Mouse (Mus musculus) neural tube, embryonic 14.5 days (tissue): ENCODE measurements around the gene Dnal1. TPM values are rescaled to one million over a fixed set of nuclear protein-coding genes. Genes with fewer than 3 reads are reported as not detected.

ENCODE experiments used
- ATAC-seq: fragments of 200-750 bp; cut with Nextera tagmentation; 2 replicates; pipeline ENCODE4 v1.8.0; 2017; ENCODE audit warnings: low read depth, mild to moderate bottlenecking, moderate TSS enrichment, moderate library complexity
- H3K27ac ChIP-seq: fragments of 300-500 bp; sonication (generic); 2 replicates; pipeline ENCODE4 v1.5.1; 2014; ENCODE audit warnings: low read depth, mild to moderate bottlenecking, control low read depth, low read length, moderate library complexity, mixed read lengths
- H3K27me3 ChIP-seq: fragments of 300-500 bp; sonication (generic); 2 replicates; pipeline ENCODE4 v1.6.1; 2014; ENCODE audit warnings: low read length; ENCODE audit not compliant: control insufficient read depth, insufficient read depth
- H3K36me3 ChIP-seq: fragments of 300-500 bp; sonication (generic); 2 replicates; pipeline ENCODE4 v1.6.1; 2014; ENCODE audit warnings: low read length, mixed read lengths; ENCODE audit not compliant: control insufficient read depth, insufficient read depth
- H3K4me1 ChIP-seq: fragments of 300-500 bp; sonication (generic); 2 replicates; pipeline ENCODE4 v1.6.1; 2014; ENCODE audit warnings: low read length; ENCODE audit not compliant: control insufficient read depth, insufficient read depth
- H3K4me2 ChIP-seq: fragments of 300-500 bp; sonication (generic); 2 replicates; pipeline ENCODE4 v1.6.1; 2014; ENCODE audit warnings: mild to moderate bottlenecking, low read depth, low read length, control low read depth
- H3K4me3 ChIP-seq: fragments of 300-500 bp; sonication (generic); 2 replicates; pipeline ENCODE4 v1.5.1; 2014; ENCODE audit warnings: low read depth, low read length, control low read depth, mixed read lengths
- H3K9ac ChIP-seq: fragments of 300-500 bp; sonication (generic); replicated peaks from 2 replicates; pipeline ENCODE4 v1.6.1; 2014; ENCODE audit warnings: low read depth, mild to moderate bottlenecking, control low read depth, low read length, mixed read lengths
- H3K9me3 ChIP-seq: fragments of 300-500 bp; sonication (generic); 2 replicates; pipeline ENCODE4 v1.6.1; 2016; ENCODE audit warnings: low read length; ENCODE audit not compliant: control insufficient read depth
- whole genome bisulfite sequencing: fragments of 180-500 bp; shearing (Covaris S2); extraction: QIAGEN DNeasy Blood & Tissue Kit; methylation state at CpG from one replicate; pipeline ENCODE4 v1.1.7; 2014; 5-methylcytosine and 5-hydroxymethylcytosine counted together
- polyA plus RNA-seq: library from polyadenylated mRNA; unstranded; fragments of >200 nt; fragmentation: Nextera tagmentation; extraction: Ambion mirVana; gene quantifications from 2 replicates; pipeline ENCODE4 v1.2.1, GENCODE M21; 2014

Dnal1 gene
- polyA plus RNA-seq, 1 experiment from 2014 or later = 6.9 TPM

DNA sequence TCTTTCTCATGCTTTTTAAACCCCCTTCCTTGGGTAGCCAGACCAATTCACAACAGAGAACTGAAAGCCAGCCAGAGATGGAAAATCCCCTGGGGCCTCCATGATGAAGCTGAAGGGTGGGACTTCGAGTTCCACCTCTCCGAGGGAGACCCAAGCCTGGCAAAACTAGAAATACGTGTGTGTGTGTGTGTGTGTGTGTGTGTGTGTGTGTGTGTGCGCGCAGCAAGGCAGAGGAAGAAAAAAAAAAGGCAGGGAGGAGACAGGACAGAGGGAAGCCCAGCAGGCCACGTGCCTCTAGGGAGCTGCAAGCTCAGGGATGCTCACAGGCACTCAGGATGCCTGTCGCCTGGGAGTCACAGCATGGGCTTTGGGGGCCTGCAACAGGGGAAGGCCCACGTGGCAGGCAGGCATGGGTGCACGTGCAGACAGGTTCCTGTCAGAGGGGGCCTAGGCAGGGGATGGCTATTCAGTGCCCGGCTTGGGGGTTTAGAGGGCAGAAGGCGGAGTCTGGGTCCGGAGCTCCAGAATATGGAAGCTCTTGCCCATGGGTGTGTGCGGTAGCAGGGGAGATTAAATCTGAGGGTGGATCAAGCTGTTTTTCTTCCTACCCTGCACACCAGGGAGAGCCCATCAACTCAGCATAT lies 62.1 kb downstream of the Dnal1 start:
- peak overlapping the region; percentile 60 for H3K9ac ChIP-seq
- peak overlapping the region; percentile 35; the same call in 1 of the 2 replicates for H3K4me3 ChIP-seq
- no peaks in the 10 kb centered on the region for H3K9me3 ChIP-seq
- H3K36me3 ChIP-seq = peaks cover 8% of the 10 kb centered on the region; the same call in 1 of the 2 replicates
- 7% methylated on average over 13 of the region's 13 CpGs for WGBS
- ATAC-seq = peak; percentile 26
- H3K4me1 ChIP-seq = peaks cover 40% of the 10 kb centered on the region
- H3K27ac ChIP-seq = peak overlapping the region; percentile 93
- no peaks in the 10 kb centered on the region for H3K27me3 ChIP-seq
- H3K4me2 ChIP-seq = peak overlapping the region; percentile 67

DNA sequence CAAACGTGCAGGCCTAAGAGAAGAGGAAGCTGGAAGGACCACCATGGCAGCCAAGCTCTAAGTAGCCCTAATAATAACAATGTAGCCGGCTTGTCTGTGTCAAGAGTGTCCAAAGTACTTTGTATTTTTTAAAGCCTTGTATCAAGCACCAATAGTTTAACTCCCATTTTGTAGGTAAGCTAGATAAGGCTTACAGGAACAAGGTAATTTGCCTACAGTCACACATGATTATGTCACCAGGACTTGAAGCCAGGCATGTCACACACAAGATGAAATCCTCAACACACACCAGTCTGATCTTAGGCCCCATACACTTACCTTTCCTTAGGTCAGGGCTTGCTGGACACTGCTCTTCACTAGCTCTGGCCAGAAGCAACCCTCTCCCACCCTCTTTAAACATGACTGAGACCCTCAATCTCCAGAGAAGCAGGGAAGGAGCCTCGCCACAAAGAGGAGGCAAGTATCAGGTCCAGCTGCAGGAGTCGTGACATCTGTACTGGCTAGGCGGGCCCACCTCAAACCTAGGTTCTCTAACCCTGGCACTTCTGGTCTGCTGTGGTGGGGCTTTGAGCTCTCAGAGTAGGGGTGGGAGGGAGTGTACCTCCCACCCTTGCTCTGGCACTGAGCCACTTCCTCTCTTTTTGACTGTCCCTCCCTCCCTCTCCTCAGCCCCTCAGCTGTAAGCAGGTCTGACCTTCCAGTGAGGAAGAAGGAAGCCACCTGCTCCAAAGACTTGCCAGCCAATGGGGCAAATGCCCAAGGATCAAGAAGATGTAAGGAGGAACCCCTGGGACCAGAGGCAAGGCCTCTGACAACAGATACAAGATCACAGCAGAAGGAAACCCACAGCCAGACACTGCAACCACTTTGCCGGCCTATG lies 63.0 kb downstream of the Dnal1 start:
- WGBS = 40% methylated on average over 6 of the region's 6 CpGs
- peak overlapping the region; percentile 60; the same call in 1 of the 2 replicates for H3K9ac ChIP-seq
- peaks cover 49% of the 10 kb centered on the region for H3K4me1 ChIP-seq

DNA sequence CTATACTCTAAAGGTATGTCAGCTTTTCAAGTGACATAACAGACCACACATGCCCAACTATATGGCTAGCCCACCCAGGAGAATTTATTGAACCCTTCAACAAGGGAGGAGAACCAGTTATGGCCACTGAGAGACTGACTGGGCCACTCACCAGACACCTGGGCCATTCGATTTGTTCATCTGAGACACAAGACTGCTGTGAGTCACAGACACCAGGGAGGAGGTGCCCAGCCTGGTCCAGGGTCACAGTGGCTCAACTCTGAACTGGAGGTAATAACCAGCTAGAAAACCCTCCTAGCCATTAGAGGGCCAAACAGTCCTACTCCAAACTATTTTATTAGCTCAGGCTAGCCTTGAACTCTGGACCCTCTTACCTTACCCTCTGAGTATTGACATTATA lies 63.9 kb downstream of the Dnal1 start:
- Histone ChIP-seq H3K9me3 (no peaks in the 10 kb centered on the region), H3K9ac (no peak overlapping the region), H3K4me2 (no peak overlapping the region), H3K4me3 (no peak overlapping the region), H3K27ac (no peak overlapping the region), H3K36me3 (peaks cover 3% of the 10 kb centered on the region; the same call in 1 of the 2 replicates), H3K27me3 (no peaks in the 10 kb centered on the region), H3K4me1 (peaks cover 50% of the 10 kb centered on the region)
- ATAC-seq = no peak
- 48% methylated on average over 1 of the region's 1 CpGs for WGBS

More for the DNA sequence above, 63.0 kb downstream of the Dnal1 start:
- Histone ChIP-seq H3K4me2 (no peak overlapping the region; the same call in 1 of the 2 replicates), H3K27ac (peak overlapping the region; percentile 93; the same call in 1 of the 2 replicates), H3K9me3 (no peaks in the 10 kb centered on the region), H3K36me3 (peaks cover 8% of the 10 kb centered on the region; the same call in 1 of the 2 replicates), H3K4me3 (no peak overlapping the region), H3K27me3 (no peaks in the 10 kb centered on the region)
- ATAC-seq = no peak

DNA sequence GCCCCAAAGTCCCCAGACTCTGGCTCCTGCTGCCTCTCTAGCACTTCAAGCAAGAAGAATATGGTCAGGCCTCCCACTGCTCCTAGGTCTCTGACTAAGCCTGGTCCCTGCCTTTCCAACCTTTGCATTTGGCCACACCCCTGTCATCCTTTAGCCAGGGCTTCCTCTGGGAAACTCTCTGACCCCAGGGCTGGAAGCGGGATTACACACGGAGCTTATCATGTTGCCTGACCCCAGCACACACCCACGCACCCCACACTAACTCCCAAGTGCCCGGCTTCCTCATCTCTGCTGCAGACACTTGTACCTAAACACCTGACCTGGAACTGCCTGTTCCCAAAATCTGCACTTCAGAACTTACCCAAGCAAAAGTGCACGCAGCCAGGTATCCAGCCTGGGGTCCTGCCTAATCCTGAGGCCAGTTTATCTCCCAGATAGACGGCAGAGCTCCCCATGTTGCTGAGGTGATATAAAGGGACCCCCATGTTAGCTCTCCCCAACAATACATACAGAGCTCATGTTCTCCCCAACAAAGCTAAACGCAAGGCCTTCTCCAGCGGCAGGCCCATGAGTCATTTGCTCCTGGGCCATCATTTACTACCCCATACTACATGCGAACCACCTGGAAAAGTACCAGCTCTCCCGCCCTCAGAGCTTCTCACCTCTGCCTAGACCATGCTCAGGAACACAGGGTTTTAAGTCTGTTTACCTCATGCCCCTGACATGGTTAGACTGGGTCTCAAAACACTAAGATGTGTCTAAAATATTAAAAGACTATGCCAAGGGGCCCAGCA lies 64.7 kb downstream of the Dnal1 start:
- H3K4me1 ChIP-seq = peaks cover 50% of the 10 kb centered on the region
- no peaks in the 10 kb centered on the region for H3K36me3 ChIP-seq
- H3K4me3 ChIP-seq = no peak overlapping the region
- no peak overlapping the region for H3K9ac ChIP-seq
- H3K27me3 ChIP-seq = no peaks in the 10 kb centered on the region
- 83% methylated on average over 10 of the region's 10 CpGs for WGBS
- no peak for ATAC-seq
- H3K27ac ChIP-seq = no peak overlapping the region
- H3K4me2 ChIP-seq = no peak overlapping the region
- H3K9me3 ChIP-seq = no peaks in the 10 kb centered on the region

DNA sequence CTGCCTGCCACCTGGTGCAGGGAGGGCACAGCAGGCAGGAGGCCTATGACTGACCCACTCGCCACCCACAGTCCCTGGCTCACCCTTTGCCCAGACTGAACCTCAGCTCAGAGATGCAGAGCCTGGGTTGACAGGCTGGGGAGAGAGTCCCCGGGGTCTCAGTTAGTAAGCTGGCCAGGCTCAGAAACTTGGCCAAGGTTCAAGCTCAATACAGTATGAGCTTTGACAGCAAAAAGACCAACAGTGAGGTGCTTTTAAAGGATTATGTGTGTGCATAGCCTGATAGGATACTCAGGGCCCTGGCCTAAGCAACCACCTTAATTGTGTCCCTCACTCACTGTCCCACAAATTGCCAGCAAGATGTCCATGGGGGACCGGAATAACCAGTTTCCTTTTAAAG lies 65.9 kb downstream of the Dnal1 start:
- Histone ChIP-seq H3K9ac (0 out of 2 replicates have a peak overlapping the region, but pooled peaks have one; percentile 29), H3K4me1 (peaks cover 50% of the 10 kb centered on the region), H3K27ac (0 out of 2 replicates have a peak overlapping the region, but pooled peaks have one; percentile 18), H3K4me2 (no peak overlapping the region), H3K36me3 (no peaks in the 10 kb centered on the region), H3K9me3 (no peaks in the 10 kb centered on the region), H3K27me3 (no peaks in the 10 kb centered on the region), H3K4me3 (no peak overlapping the region)
- 60% methylated on average over 3 of the region's 3 CpGs for WGBS
- ATAC-seq = no peak

DNA sequence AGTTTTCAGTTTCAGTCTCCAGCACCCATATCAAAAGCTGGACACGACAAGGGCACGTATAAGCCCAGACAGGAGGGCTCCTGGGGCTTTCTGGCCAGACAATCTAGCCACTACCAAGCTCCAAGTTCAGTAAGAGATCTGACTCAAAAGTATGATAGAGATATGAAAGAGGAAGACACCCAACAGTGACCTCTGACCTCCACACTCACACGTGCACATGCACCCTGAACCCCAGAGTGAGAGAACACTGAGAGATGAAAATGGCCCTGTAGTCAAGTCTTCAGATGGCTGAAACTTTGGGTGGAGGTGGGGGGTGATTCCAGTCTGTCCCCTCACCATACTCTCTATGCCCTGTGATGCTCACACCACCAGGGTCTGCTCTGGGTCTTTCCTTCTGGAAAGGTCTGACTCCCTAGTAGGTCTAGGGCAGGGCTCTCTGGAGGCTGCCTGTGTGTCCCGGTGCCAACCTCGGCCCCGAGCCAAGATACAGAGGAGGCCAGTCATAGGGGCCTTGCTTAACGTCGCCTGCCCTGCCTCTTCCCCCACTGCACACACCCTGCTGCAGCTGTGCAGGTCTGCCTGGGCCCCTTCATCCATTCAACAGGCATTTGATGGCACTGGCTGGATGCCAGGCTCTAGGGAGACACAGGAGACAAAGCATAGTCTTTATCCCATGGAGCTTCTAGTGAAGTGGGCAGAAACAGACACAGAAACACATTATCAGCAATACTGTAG lies 66.7 kb downstream of the Dnal1 start:
- H3K4me2 ChIP-seq = no peak overlapping the region
- H3K9me3 ChIP-seq = no peaks in the 10 kb centered on the region
- H3K4me3 ChIP-seq = no peak overlapping the region
- no peak overlapping the region for H3K9ac ChIP-seq
- H3K27me3 ChIP-seq = no peaks in the 10 kb centered on the region
- peak overlapping the region; percentile 48; the same call in 1 of the 2 replicates for H3K27ac ChIP-seq
- WGBS = 50% methylated on average over 8 of the region's 8 CpGs
- ATAC-seq = peak; percentile 90
- no peaks in the 10 kb centered on the region for H3K36me3 ChIP-seq
- H3K4me1 ChIP-seq = peaks cover 48% of the 10 kb centered on the region

DNA sequence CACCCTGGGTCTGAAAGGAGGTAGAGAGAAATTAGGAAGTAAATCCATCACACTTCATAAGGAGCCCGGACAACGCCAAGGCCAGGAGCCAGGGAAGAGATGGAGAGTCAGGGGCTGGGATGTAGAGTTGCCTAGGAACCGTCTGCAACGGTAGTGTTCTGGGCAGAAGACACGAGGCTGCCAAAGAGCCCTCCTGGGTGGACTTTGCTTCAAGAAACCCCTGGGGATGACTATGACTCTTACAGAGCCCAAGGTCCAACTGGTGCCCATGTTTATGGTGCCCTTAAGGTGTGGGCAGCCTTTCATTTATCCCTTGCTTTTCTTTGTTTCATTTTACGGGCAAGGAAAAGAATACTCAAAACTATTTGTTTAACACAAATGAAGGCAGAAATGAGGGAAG lies 67.8 kb downstream of the Dnal1 start:
- Histone ChIP-seq H3K4me2 (no peak overlapping the region), H3K4me3 (no peak overlapping the region), H3K9ac (no peak overlapping the region), H3K9me3 (no peaks in the 10 kb centered on the region), H3K27ac (no peak overlapping the region), H3K36me3 (no peaks in the 10 kb centered on the region), H3K27me3 (no peaks in the 10 kb centered on the region), H3K4me1 (peaks cover 37% of the 10 kb centered on the region)
- no peak for ATAC-seq
- WGBS = 30% methylated on average over 6 of the region's 6 CpGs

DNA sequence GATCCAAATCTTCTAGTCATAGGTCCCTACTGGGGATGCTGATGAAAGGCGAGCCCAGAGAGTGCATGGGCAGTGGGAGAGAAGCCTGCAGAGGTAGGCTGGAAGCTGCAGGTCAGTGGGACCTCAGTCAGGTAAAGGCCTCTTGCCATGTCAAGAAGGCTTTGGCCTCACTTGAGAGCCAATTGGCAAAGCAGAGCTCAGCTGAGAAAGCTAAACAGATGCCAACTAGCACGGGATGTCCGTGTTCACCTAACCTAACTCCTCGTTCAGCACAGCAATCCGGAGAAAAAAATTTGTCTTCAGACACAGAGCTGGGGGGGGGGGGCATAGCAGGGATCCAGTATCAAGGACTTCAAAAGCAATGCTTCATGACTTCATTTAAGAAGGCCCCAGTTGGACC lies 70.8 kb downstream of the Dnal1 start:
- H3K9ac ChIP-seq = no peak overlapping the region
- no peak overlapping the region for H3K4me2 ChIP-seq
- 90% methylated on average over 5 of the region's 5 CpGs for WGBS
- H3K36me3 ChIP-seq = no peaks in the 10 kb centered on the region
- H3K4me1 ChIP-seq = peaks cover 42% of the 10 kb centered on the region
- H3K27me3 ChIP-seq = no peaks in the 10 kb centered on the region
- ATAC-seq = no peak
- no peak overlapping the region for H3K4me3 ChIP-seq
- H3K27ac ChIP-seq = no peak overlapping the region
- H3K9me3 ChIP-seq = no peaks in the 10 kb centered on the region
